11 mouse cellular contexts compared by ENCODE assay signal in the genomic region with DNA sequence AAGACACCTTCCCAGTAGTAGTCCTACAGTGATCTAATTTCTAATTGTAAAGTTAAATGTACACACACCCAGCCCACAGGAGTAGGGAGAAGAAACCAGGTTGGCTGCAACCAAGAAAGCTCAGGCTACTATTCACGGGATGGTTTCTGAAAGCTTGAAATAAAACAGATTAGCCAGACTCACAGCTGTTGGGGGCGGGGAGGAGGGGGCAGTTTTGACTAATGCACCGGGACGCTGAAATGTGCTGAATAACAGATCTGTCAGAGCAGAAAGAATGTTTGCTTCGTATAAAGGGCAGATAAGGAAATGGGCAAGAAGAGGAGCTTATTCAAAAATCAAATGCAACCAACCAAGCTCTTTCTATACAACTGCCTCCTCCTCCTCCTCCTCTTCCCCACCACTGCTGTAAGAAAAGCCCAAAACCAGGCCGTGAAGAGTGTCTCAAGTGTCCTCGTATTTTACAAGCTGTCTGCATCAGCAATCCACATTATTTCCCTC. TPM values are rescaled to one million over a fixed set of nuclear protein-coding genes. Genes with fewer than 3 reads are reported as not detected.
DNase-seq lines count a peak whose midpoint lies in the region; ATAC-seq and TF ChIP-seq lines count a peak whose summit lies in the region.
"Had no signal": no experiment of that assay in that cellular context is flagged by ENCODE, and none has a peak within 500 bp of the region (broad histone marks: within the 10 kb centered on the region; RNA-seq: fewer than 3 reads in every experiment).

No protein-coding gene starts in this region.

- H3K4me2 ChIP-seq in intestine, postnatal 0 days (replicated peaks; ENCODE audit: low read depth), result peak overlapping the region; percentile 85
- H3K4me2 ChIP-seq in neural tube, embryonic 15.5 days, result peak overlapping the region; percentile 99

- TF ChIP-seq POLR2A in lung, adult 2 months (IDR thresholded peaks at IDR 0.05; ENCODE audit: borderline replicate concordance, extremely low read depth, low read depth, low read length), result no peak

- peaks cover 8% of the 10 kb centered on the region; the same call in 1 of the 2 replicates for H3K27me3 ChIP-seq in intestine, postnatal 0 days (replicated peaks; ENCODE audit: control insufficient read depth, insufficient read depth, low read length)
- H3K27me3 ChIP-seq in neural tube, embryonic 15.5 days (replicated peaks), result peaks cover 7% of the 10 kb centered on the region; the same call in 1 of the 2 replicates

- H3K9me3 ChIP-seq in intestine, postnatal 0 days (ENCODE audit: control insufficient read depth), result no peaks in the 10 kb centered on the region
- no peaks in the 10 kb centered on the region for H3K9me3 ChIP-seq in neural tube, embryonic 15.5 days (replicated peaks)
- H3K9me3 ChIP-seq: liver, embryonic 13.5 days had no signal

- no peak overlapping the region for H3K9ac ChIP-seq in intestine, postnatal 0 days (ENCODE audit: low read depth, low read length)
- no peak overlapping the region for H3K9ac ChIP-seq in neural tube, embryonic 15.5 days (replicated peaks)
- H3K9ac ChIP-seq: liver, embryonic 13.5 days had no signal

- no peaks in the 10 kb centered on the region; the same call in 1 of the 2 replicates for H3K36me3 ChIP-seq in intestine, postnatal 0 days (ENCODE audit: control insufficient read depth, insufficient read depth)
- H3K36me3 ChIP-seq in neural tube, embryonic 15.5 days, result no peaks in the 10 kb centered on the region
- H3K36me3 ChIP-seq: liver, embryonic 13.5 days had no signal

- H3K27ac ChIP-seq in intestine, postnatal 0 days (ENCODE audit: low read depth, low read length), result no peak overlapping the region
- H3K27ac ChIP-seq in neural tube, embryonic 15.5 days (replicated peaks), result no peak overlapping the region
- H3K27ac ChIP-seq: liver, embryonic 13.5 days had no signal

- peak overlapping the region; percentile 46 for H3K4me3 ChIP-seq in lung, adult 2 months (replicated peaks; ENCODE audit: extremely low read depth, low read depth, low read length)
- peak overlapping the region; percentile 55; the same call in 1 of the 2 replicates for H3K4me3 ChIP-seq in intestine, postnatal 0 days (ENCODE audit: low read depth, low read length)
- H3K4me3 ChIP-seq in neural tube, embryonic 15.5 days (replicated peaks), result no peak overlapping the region

- H3K4me1 ChIP-seq in lung, adult 2 months (ENCODE audit: control insufficient read depth, insufficient read depth, low read length), result peaks cover 5% of the 10 kb centered on the region; the same call in 1 of the 2 replicates
- H3K4me1 ChIP-seq in intestine, postnatal 0 days (replicated peaks; ENCODE audit: control insufficient read depth, insufficient read depth, low read length), result 0 out of 2 replicates have a peak, but pooled peaks cover 3% of the 10 kb centered on the region
- H3K4me1 ChIP-seq in neural tube, embryonic 15.5 days, result peaks cover 13% of the 10 kb centered on the region

- TF ChIP-seq CTCF in lung, adult 2 months (IDR thresholded peaks at IDR 0.05; ENCODE audit: insufficient read depth, low read length), result no peak
- no peak for TF ChIP-seq CTCF in intestine, postnatal 0 days (IDR thresholded peaks at IDR 0.05; ENCODE audit: low read depth)

- WGBS in lung, adult 2 months, result 22% methylated on average over 7 of the region's 7 CpGs
- 41% methylated on average over 7 of the region's 7 CpGs for WGBS in intestine, postnatal 0 days
- WGBS in neural tube, embryonic 15.5 days, result 23% methylated on average over 7 of the region's 7 CpGs

- ATAC-seq in intestine, postnatal 0 days, result no peak
- ATAC-seq in neural tube, embryonic 15.5 days (ENCODE audit: low FRiP score), result no peak

- DNase-seq in embryo, embryonic 11 days, result peak; percentile 34
- no peak for DNase-seq in embryo, embryonic 10 days (ENCODE audit: low spot score)
- no peak for DNase-seq in lung, adult 2 months
- no peak for DNase-seq in lung, postnatal 36 days
- no peak for DNase-seq in right cerebral cortex, postnatal 10 days (ENCODE audit: low spot score in 2 of 2)
- DNase-seq in adrenal gland, postnatal 4 days (ENCODE audit: low spot score in 2 of 2), result no peak
- DNase-seq: cerebellum, postnatal 14 days; liver, embryonic 13.5 days; thymus, adult 18-20 months had no signal

RNA-seq across cellular contexts. Expression of a gene that starts 1.7 kb away (rescaled TPM):
- 401 and 498 TPM in 2 replicates for polyA plus RNA-seq in lung, adult 2 months (2012; rRNA removed)
- 38.7 and 40.7 TPM in 2 replicates for polyA plus RNA-seq in intestine, postnatal 0 days (2015; fragmentation: Nextera tagmentation; extraction: Ambion mirVana)
- polyA plus RNA-seq in neural tube, embryonic 15.5 days (2015; fragmentation: Nextera tagmentation; extraction: Ambion mirVana), result 14.6 and 18.5 TPM in 2 replicates
- total RNA-seq in adrenal gland, postnatal 4 days (2021), result 10 to 100 TPM; 25.3 to 69.8 TPM
